Mouse (Mus musculus) kidney, embryonic 14.5 days (tissue): Measurements from ENCODE around the gene Cilp2. TPM values are rescaled to one million over a fixed set of nuclear protein-coding genes. Genes with fewer than 3 reads are reported as not detected.
A peak's percentile ranks its signal among the peaks of the same experiment; 100 is the strongest.

Experiments
- ATAC-seq: fragments of 200-750 bp; cut with Nextera tagmentation; 2 replicates; pipeline ENCODE4 v1.8.0; 2017; ENCODE audit warnings: moderate number of reproducible peaks, mild to moderate bottlenecking, moderate TSS enrichment, moderate library complexity; ENCODE audit not compliant: low FRiP score, low TSS enrichment
- H3K27ac ChIP-seq: fragments of 300-500 bp; sonication (generic); 2 replicates; pipeline ENCODE4 v1.5.1; 2014; ENCODE audit warnings: low read depth, mild to moderate bottlenecking, low read length, moderate library complexity, mixed read lengths
- H3K27me3 ChIP-seq: fragments of 300-500 bp; sonication (generic); 2 replicates; pipeline ENCODE4 v1.6.1; 2014; ENCODE audit warnings: mild to moderate bottlenecking, low read length; ENCODE audit not compliant: control insufficient read depth, insufficient read depth
- H3K36me3 ChIP-seq: fragments of 300-500 bp; sonication (generic); 2 replicates; pipeline ENCODE4 v1.6.1; 2014; ENCODE audit warnings: low read length, mixed read lengths; ENCODE audit not compliant: control insufficient read depth, insufficient read depth
- H3K4me1 ChIP-seq: fragments of 300-500 bp; sonication (generic); 2 replicates; pipeline ENCODE4 v1.6.1; 2014; ENCODE audit warnings: low read length, mixed read lengths; ENCODE audit not compliant: control insufficient read depth, insufficient read depth
- H3K4me2 ChIP-seq: fragments of 300-500 bp; sonication (generic); replicated peaks from 2 replicates; pipeline ENCODE4 v1.6.1; 2014; ENCODE audit warnings: low read depth, mild to moderate bottlenecking, low read length
- H3K4me3 ChIP-seq: fragments of 300-500 bp; sonication (generic); 2 replicates; pipeline ENCODE4 v1.5.1; 2014; ENCODE audit warnings: mild to moderate bottlenecking, low read length
- H3K9ac ChIP-seq: fragments of 300-500 bp; sonication (generic); 2 replicates; pipeline ENCODE4 v1.6.1; 2014; ENCODE audit warnings: low read depth, mild to moderate bottlenecking, low read length, moderate library complexity
- H3K9me3 ChIP-seq: fragments of 300-500 bp; sonication (generic); 2 replicates; pipeline ENCODE4 v1.6.1; 2016; ENCODE audit warnings: low read length; ENCODE audit not compliant: control insufficient read depth
- WGBS: fragments of 180-500 bp; shearing (Covaris S2); extraction: QIAGEN DNeasy Blood & Tissue Kit; methylation state at CpG from one replicate; pipeline ENCODE4 v1.1.7; 2014; 5-methylcytosine and 5-hydroxymethylcytosine counted together
- polyA plus RNA-seq: library from polyadenylated mRNA; unstranded; fragments of >200 nt; fragmentation: Nextera tagmentation; extraction: Ambion mirVana; gene quantifications from 2 replicates; pipeline ENCODE4 v1.2.1, GENCODE M21; 2014

Gene Cilp2
- polyA plus RNA-seq, 1 experiment from 2014 or later = 0.58 TPM

GRCm38 (mm10) chr8:69919876-69920662 lies 32.6 kb upstream of the Cilp2 start:
- peak overlapping the region; percentile 60; the same call in 1 of the 2 replicates for H3K27ac ChIP-seq

GRCm38 (mm10) chr8:69919010-69919409 lies 31.5 kb upstream of the Cilp2 start:
- Histone ChIP-seq H3K27ac (peak overlapping the region; percentile 47; the same call in 1 of the 2 replicates), H3K9ac (no peak overlapping the region), H3K27me3 (no peaks in the 10 kb centered on the region), H3K4me1 (peaks cover 12% of the 10 kb centered on the region; the same call in 1 of the 2 replicates), H3K4me2 (no peak overlapping the region), H3K4me3 (no peak overlapping the region), H3K9me3 (no peaks in the 10 kb centered on the region), H3K36me3 (peaks cover 45% of the 10 kb centered on the region)
- peak; percentile 71 for ATAC-seq
- 64% methylated on average over 1 of the region's 1 CpGs for WGBS

More at GRCm38 (mm10) chr8:69919876-69920662, 32.6 kb upstream of the Cilp2 start:
- H3K9ac ChIP-seq = no peak overlapping the region; the same call in 1 of the 2 replicates
- no peaks in the 10 kb centered on the region for H3K27me3 ChIP-seq
- 0 out of 2 replicates have a peak overlapping the region, but pooled peaks have one; percentile 3 for H3K4me2 ChIP-seq
- H3K9me3 ChIP-seq = no peaks in the 10 kb centered on the region
- 30% methylated on average over 11 of the region's 11 CpGs for WGBS
- peaks cover 12% of the 10 kb centered on the region; the same call in 1 of the 2 replicates for H3K4me1 ChIP-seq
- peak; percentile 39 for ATAC-seq
- no peak overlapping the region for H3K4me3 ChIP-seq
- H3K36me3 ChIP-seq = peaks cover 34% of the 10 kb centered on the region

- Histone ChIP-seq H3K27ac (no peak overlapping the region), H3K9me3 (no peaks in the 10 kb centered on the region), H3K4me2 (no peak overlapping the region), H3K36me3 (peaks cover 47% of the 10 kb centered on the region), H3K27me3 (no peaks in the 10 kb centered on the region), H3K4me1 (peaks cover 12% of the 10 kb centered on the region; the same call in 1 of the 2 replicates), H3K4me3 (no peak overlapping the region), H3K9ac (no peak overlapping the region)
- no peak for ATAC-seq
Measured at GRCm38 (mm10) chr8:69918506-69918905, 31.0 kb upstream of the Cilp2 start.

GRCm38 (mm10) chr8:69915748-69916147 lies 28.3 kb upstream of the Cilp2 start:
- WGBS = 65% methylated on average over 5 of the region's 5 CpGs
- Histone ChIP-seq H3K36me3 (peaks cover 74% of the 10 kb centered on the region), H3K4me3 (no peak overlapping the region), H3K27me3 (no peaks in the 10 kb centered on the region), H3K4me2 (no peak overlapping the region), H3K9ac (no peak overlapping the region), H3K4me1 (peaks cover 4% of the 10 kb centered on the region; the same call in 1 of the 2 replicates), H3K9me3 (no peaks in the 10 kb centered on the region), H3K27ac (no peak overlapping the region)
- no peak for ATAC-seq

GRCm38 (mm10) chr8:69914526-69914925 lies 27.0 kb upstream of the Cilp2 start:
- Histone ChIP-seq H3K4me1 (no peaks in the 10 kb centered on the region), H3K36me3 (peaks cover 86% of the 10 kb centered on the region), H3K27me3 (no peaks in the 10 kb centered on the region), H3K9me3 (no peaks in the 10 kb centered on the region), H3K27ac (no peak overlapping the region), H3K4me2 (no peak overlapping the region), H3K4me3 (no peak overlapping the region), H3K9ac (no peak overlapping the region)
- no peak for ATAC-seq
- WGBS = 95% methylated on average over 4 of the region's 4 CpGs

GRCm38 (mm10) chr8:69912478-69913074 lies 25.1 kb upstream of the Cilp2 start:
- no peak overlapping the region for H3K9ac ChIP-seq
- H3K27me3 ChIP-seq = no peaks in the 10 kb centered on the region
- ATAC-seq = no peak
- H3K9me3 ChIP-seq = no peaks in the 10 kb centered on the region
- H3K27ac ChIP-seq = no peak overlapping the region
- no peaks in the 10 kb centered on the region for H3K4me1 ChIP-seq
- peaks cover 95% of the 10 kb centered on the region for H3K36me3 ChIP-seq
- no peak overlapping the region for H3K4me2 ChIP-seq
- 85% methylated on average over 12 of the region's 12 CpGs for WGBS
- H3K4me3 ChIP-seq = no peak overlapping the region

- H3K4me3 ChIP-seq = no peak overlapping the region
- no peak for ATAC-seq
- no peaks in the 10 kb centered on the region for H3K9me3 ChIP-seq
- no peak overlapping the region for H3K9ac ChIP-seq
- H3K27ac ChIP-seq = no peak overlapping the region
- no peak overlapping the region for H3K4me2 ChIP-seq
- H3K27me3 ChIP-seq = no peaks in the 10 kb centered on the region
- H3K36me3 ChIP-seq = peaks cover 88% of the 10 kb centered on the region
- WGBS = 91% methylated on average over 13 of the region's 13 CpGs
- no peaks in the 10 kb centered on the region for H3K4me1 ChIP-seq
Measured at GRCm38 (mm10) chr8:69911917-69912316, 24.4 kb upstream of the Cilp2 start.

GRCm38 (mm10) chr8:69907106-69907505 lies 19.6 kb upstream of the Cilp2 start:
- WGBS = 83% methylated on average over 2 of the region's 2 CpGs
- peaks cover 5% of the 10 kb centered on the region; the same call in 1 of the 2 replicates for H3K4me1 ChIP-seq
- no peaks in the 10 kb centered on the region for H3K27me3 ChIP-seq
- H3K4me3 ChIP-seq = no peak overlapping the region
- H3K9me3 ChIP-seq = no peaks in the 10 kb centered on the region
- H3K4me2 ChIP-seq = no peak overlapping the region
- no peak for ATAC-seq
- H3K36me3 ChIP-seq = peaks cover 41% of the 10 kb centered on the region
- H3K9ac ChIP-seq = no peak overlapping the region
- H3K27ac ChIP-seq = no peak overlapping the region

GRCm38 (mm10) chr8:69906260-69906659 lies 18.8 kb upstream of the Cilp2 start:
- peaks cover 32% of the 10 kb centered on the region for H3K36me3 ChIP-seq
- H3K9me3 ChIP-seq = no peaks in the 10 kb centered on the region
- H3K27ac ChIP-seq = no peak overlapping the region
- H3K4me2 ChIP-seq = no peak overlapping the region
- no peak overlapping the region for H3K4me3 ChIP-seq
- H3K4me1 ChIP-seq = peaks cover 9% of the 10 kb centered on the region; the same call in 1 of the 2 replicates
- H3K27me3 ChIP-seq = no peaks in the 10 kb centered on the region
- no peak for ATAC-seq
- WGBS = 85% methylated on average over 2 of the region's 2 CpGs
- no peak overlapping the region for H3K9ac ChIP-seq
